Mouse (Mus musculus) adrenal gland, adult (tissue): Measurements from ENCODE around the gene Nomo1.

Source experiments
- DNase-seq, 2 experiments: peaks; one replicate each; pipeline ENCODE4 v3.0.0; 2022 to 2023; ENCODE audit warnings: low spot score in 1 of 2; ENCODE audit not compliant: inconsistent age in 2 of 2

The Nomo1 gene

GRCm38 (mm10) chr7:46033109-46033869 lies at the start of gene Nomo1:
Gene Nomo1 (plus strand): TSS chr7:46033698.
- DNase-seq: peak; percentile 97 to 99

GRCm38 (mm10) chr7:45986893-45987292 lies 46.6 kb upstream of the Nomo1 start:
- DNase-seq: no peak

- DNase-seq: no peak
Measured at GRCm38 (mm10) chr7:45988344-45988743, 45.2 kb upstream of the Nomo1 start.

GRCm38 (mm10) chr7:45992470-45992869 lies 41.0 kb upstream of the Nomo1 start:
- DNase-seq: no peak

GRCm38 (mm10) chr7:46000577-46000976 lies 32.9 kb upstream of the Nomo1 start:
- DNase-seq: no peak

- no peak for DNase-seq
Measured at GRCm38 (mm10) chr7:46002748-46003147, 30.8 kb upstream of the Nomo1 start.

GRCm38 (mm10) chr7:46009578-46009977 lies 23.9 kb upstream of the Nomo1 start:
- peak; percentile 58 to 89 for DNase-seq

- DNase-seq: no peak
Measured at GRCm38 (mm10) chr7:46012121-46012520, 21.4 kb upstream of the Nomo1 start.

GRCm38 (mm10) chr7:46013266-46014010 lies 20.1 kb upstream of the Nomo1 start:
- peak; percentile 16 to 62 for DNase-seq

- no peak for DNase-seq
Measured at GRCm38 (mm10) chr7:46019594-46019993, 13.9 kb upstream of the Nomo1 start.

GRCm38 (mm10) chr7:46021951-46022350 lies 11.5 kb upstream of the Nomo1 start:
- no peak for DNase-seq

GRCm38 (mm10) chr7:46025436-46025835 lies 8.1 kb upstream of the Nomo1 start:
- no peak for DNase-seq

GRCm38 (mm10) chr7:46028681-46029080 lies 4.8 kb upstream of the Nomo1 start:
- no peak for DNase-seq

GRCm38 (mm10) chr7:46029299-46030144 lies 4.0 kb upstream of the Nomo1 start:
- DNase-seq: no peak

- DNase-seq: no peak
Measured at GRCm38 (mm10) chr7:46030145-46030488, 3.4 kb upstream of the Nomo1 start, which contains the start of gene Abcc6. Gene Abcc6 (minus strand): TSS chr7:46030302.

- DNase-seq: no peak
Measured at GRCm38 (mm10) chr7:46031075-46031474, 2.4 kb upstream of the Nomo1 start.

GRCm38 (mm10) chr7:46033870-46034337 lies 406 bp downstream of the Nomo1 start:
- DNase-seq: no peak

GRCm38 (mm10) chr7:46034991-46035390 lies 1.5 kb downstream of the Nomo1 start:
- no peak for DNase-seq

GRCm38 (mm10) chr7:46035468-46035867 lies 2.0 kb downstream of the Nomo1 start:
- no peak for DNase-seq

- DNase-seq: no peak
Measured at GRCm38 (mm10) chr7:46037433-46037832, 3.9 kb downstream of the Nomo1 start.

- no peak for DNase-seq
Measured at GRCm38 (mm10) chr7:46039873-46040272, 6.4 kb downstream of the Nomo1 start.
